Mouse (Mus musculus) cerebral cortex, adult 2 months (tissue): ENCODE data around the gene Spata4.

Experiments
- WGBS: fragments of 180-500 bp; shearing (Covaris S2); methylation state at CpG from one replicate; pipeline ENCODE4 v1.1.7; 2018; 5-methylcytosine and 5-hydroxymethylcytosine counted together

The Spata4 gene

DNA sequence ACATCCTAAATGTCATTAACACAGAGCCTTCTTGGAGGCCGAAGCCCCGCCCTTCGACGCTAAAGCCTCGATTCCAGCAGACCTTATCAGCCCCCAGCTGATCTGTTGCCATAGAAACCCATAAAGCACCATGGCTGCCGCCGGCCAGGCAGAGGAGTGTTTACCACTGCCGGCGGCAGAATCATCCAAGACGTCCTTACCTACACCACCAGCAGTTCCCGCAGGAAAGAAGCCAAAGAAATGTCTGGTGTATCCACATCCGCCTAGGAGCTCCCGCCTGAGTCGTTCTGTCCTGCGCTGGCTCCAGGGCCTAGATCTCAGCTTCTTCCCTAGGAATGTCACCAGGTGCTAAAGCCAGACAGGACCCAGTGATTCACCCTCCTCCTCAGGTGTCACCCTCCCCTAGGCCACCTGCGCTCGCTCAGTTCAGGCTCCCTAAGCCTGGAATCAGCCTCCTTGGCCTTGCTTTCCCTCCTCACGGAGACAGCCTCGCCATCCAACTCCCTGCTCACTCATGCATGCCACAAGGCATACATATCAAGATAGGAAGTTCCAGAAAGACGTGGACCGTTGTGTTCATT, at the start of gene Spata4:
Gene Spata4 (plus strand): TSS at position 111 of the 581 bp plus-strand sequence.
- 17% methylated on average over 21 of the region's 21 CpGs for WGBS

DNA sequence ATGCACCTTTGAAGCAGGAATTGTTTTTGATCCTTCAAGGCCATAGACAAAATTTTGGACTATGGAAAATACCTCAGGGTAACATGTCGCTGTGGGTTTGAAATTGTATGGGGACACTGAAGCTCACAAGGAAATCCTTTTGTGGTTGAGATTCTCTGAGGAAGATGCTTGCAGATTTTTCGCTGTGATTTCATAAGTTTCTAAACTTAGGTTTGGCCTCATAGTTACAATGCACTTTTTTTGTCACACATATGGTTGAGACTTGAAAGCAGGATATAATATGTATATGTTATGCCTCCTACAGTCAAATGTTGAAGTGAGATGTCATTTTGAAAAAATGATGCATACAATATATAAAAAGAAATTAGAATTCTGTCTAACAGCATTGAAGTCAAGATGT, 45.7 kb upstream of the Spata4 start:
- WGBS, result 52% methylated on average over 2 of the region's 2 CpGs

DNA sequence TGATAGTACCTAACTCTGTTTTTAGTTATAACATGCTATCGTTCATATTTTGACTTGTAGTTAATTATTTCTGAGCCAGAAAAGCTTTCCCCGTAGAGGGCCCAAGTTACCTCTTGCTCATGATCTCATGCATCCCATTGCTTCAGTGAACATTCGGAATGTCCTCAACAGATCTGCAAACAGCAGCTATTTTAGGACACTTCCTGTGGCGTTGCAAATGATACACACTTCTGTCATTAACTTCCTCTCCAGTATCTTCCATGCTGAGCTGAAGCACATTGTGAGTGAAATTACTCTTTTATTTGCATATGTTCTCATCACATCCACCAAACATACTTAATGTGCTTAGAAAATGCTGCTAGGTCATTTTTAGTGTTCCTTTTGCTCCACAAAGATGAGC, 38.4 kb upstream of the Spata4 start:
- WGBS, result 59% methylated on average over 4 of the region's 4 CpGs

DNA sequence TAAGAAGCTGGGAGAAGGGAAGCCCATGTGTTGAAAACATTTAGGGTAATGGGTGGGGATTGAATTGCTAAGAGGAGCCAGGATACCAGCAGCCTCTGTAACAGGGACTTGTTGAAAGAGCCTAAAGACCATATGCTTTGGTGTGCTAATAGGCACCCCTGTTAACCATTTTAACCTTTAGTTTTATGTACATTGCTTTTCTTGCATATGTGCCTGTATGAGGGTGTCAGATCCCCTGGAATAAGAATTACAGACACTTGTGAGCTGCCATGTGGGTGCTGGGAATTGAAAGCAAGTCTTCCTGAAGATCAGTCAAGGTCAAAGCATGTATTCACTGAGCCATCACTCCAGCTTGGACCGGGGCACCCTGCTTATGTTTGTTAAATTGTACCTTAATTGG, 35.4 kb upstream of the Spata4 start:
- WGBS, result 96% methylated on average over 1 of the region's 1 CpGs

DNA sequence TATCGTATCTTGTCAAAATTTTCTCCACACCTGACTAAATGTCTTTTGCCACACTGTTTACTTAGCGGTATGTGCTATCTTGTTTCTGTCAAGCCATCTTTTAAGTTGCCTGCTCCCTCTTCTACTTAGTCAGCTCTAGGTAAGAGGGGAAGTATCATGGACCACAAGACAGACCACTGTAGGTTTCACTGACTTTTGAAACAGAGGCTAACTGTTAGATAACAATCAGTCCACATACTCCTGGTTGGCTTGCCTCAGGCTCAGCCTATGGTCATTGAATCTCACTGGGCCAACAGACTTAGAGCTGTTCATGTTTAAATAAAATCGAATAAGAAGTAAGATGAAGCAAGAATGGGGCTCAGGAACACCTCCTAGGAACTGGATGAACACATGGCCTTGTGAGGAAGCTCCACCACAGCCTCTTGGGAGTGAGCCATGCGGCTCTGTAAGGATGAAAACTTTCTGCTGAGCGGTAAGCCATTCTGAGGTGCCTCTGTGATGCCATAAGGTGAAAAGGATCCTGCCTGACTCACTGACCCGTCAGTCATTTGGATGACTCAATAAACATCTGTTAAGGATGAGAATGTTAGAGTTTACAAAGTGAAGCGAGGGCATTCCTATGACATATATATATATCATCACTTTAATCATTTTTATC, 34.8 kb upstream of the Spata4 start:
- WGBS, result 90% methylated on average over 7 of the region's 7 CpGs

DNA sequence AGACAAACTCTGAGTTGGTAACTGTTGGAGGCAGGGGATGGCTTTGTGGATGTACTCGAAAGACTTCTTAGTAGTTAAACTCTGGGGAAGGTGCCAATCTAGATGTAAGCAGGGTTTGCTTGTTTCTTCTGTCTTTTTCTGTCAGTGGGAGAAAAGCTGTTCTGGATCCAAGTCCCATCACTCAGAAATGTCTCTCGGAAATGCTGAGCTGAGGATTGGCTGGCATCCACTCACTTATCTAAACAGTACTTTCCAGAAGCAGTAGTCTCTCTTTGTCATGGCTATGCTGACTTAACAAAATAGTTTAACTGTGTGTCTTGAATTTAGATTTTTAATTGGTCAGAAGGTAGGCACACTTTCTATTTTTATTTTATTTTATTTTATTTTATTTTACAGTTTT, 33.4 kb upstream of the Spata4 start:
- 26% methylated on average over 2 of the region's 2 CpGs for WGBS

DNA sequence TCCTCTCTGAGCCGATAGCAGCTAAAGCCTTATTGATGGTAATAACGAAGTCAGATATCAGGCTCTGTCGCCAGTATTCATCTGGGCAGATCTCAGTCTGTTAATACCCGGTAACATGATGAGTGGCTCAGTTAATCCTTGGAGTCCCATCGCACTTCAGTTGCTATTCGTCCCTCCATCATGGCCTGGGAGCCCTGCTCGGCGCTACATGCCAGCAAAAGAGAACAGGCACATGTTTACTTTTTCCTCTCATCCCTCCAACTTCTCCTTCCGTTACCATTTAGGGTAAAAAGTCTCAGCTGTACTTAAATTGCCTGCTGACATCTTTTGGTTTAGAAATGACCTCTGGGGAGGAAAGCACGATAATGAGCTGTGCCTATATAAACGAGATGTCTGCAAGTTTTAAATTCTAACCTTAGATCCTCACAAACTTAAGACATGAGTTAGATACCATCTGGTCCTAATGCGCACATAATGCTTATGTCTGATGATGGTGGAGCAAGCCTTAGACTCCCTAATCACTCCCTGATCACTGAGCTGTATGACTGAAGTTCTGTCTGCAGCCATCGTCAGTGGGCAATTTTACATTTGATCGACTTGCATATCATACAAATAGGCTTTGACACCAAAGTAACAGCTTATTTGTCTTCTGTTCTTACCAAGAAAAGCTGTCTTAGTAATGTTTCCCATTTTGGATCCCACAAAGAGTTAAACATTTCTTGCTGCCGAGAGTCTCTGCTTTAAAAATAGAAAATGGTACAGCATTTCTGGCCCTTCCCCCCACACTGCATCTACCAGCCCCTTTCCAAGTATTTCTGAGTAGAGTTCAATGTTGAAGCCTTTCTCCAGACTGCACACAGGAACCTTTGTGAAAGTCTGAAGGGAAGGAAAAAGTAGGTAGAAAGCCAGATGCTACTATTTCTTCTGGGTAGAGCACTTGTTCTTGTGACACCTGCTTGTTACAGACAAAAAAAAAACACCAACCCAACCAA, 29.7 kb upstream of the Spata4 start:
- 71% methylated on average over 15 of the region's 15 CpGs for WGBS

DNA sequence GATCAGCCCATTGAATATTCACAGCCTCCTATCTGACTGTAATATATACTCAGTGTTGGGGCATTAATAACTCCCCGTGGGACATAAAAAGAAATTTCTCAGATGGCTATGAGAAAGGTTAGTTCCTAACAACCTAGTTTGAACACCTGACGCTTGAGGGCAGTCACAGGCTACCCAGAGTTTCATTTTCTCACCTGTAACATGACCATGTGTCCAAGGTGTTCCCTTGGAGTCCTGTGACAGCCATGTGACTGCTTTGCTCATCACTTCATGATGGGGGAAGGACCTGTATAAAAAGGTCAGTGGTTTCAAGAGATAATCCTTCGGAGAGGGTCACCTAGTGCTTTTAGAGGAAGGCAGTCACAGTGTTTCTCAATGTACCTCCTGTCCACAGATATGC, 19.1 kb upstream of the Spata4 start:
- WGBS, result 85% methylated on average over 3 of the region's 3 CpGs

DNA sequence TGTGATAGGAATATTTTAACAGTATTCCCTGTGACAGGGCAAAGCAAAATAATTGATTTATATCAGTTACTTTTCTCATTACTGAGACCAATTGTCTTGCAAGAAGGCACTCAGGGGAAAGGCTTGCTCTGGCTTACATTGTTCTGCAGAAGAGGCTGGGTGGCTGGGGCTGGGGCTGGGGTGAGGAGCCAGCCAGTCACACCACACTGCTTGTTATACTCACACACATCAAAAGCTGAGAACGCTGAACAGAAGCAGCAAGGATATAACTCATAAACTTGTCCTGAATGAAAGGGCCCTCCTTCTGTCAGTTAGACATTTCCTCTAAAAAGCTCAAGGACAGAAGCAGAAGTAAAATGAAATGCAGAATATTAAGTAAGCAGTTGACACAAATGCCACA, 17.7 kb upstream of the Spata4 start:
- 53% methylated on average over 1 of the region's 1 CpGs for WGBS

DNA sequence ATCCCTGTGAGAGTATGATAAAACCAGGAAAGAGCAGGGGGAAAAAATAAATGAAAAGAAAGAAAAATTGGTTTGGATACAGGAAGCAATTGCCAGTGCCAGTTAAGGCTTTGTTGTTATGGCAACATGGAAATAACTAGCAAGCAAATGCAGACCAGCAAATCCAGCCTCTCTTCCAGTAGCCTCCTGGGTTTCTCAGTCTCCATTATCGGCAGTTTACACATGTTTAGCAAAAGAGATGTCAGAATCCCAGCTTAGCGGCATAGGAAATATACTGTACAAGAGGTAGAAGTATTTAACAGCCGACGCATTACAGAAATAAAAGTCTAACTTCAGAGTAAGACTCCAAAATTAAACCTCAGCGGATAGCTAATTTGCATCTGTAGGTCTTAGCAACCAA, 5.9 kb upstream of the Spata4 start:
- 36% methylated on average over 5 of the region's 5 CpGs for WGBS

DNA sequence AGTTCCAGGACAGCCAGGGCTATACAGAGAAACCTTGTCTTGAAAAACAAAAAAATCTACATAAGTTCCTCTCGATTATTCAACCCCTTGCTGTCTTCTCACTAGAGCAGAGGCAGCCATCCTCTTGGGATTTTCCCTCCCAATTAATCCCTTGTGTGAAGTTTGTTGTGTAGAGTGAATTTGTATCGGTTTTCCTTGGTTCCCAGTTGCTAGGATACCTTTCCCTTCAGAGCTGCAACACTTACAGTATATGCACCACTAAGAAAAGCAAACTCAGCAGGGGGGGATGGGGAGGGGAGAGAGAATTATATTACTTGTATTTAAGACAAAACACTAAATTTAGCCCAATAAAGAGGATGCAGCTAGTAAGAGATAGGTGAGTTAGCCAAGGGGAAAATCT, 4.5 kb upstream of the Spata4 start:
- 42% methylated on average over 2 of the region's 2 CpGs for WGBS

DNA sequence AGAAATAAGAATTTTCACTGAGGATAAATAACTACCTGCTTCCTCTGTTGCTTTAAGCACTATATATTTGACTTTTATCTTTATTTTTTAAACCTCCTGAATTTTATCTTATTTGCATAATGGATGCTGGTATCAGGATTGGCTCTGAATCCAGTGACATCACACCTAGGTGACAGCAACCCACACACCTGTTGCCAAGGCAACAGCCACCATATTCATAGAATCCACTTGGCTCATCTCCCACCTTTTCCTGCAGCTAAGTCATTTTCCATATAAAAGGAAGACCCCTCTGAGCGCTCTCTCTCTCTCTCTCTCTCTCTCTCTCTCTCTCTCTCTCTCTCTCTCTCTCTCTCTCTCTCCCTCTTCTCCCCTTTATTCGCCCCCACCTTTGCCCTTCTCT, 3.6 kb upstream of the Spata4 start:
- WGBS, result 48% methylated on average over 2 of the region's 2 CpGs

DNA sequence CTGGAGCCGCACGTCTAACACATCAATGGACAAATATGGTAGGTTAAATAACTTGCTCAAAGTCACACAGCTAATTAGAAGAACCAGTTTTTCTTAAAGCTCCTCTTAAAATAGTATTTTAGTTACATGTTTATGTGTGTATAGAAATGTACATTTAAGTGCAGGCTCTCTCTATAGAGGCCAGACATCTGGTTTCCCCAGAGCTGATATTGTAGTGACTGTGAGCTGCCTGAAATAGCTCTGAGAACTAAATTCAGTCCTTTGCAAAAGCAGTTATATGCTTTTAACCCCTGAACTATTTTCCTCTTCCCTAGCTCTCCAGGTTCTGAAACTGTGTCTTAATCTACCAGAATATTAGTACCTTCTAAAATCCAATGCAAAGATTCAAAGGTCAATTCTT, 3.2 kb upstream of the Spata4 start:
- 44% methylated on average over 2 of the region's 2 CpGs for WGBS

DNA sequence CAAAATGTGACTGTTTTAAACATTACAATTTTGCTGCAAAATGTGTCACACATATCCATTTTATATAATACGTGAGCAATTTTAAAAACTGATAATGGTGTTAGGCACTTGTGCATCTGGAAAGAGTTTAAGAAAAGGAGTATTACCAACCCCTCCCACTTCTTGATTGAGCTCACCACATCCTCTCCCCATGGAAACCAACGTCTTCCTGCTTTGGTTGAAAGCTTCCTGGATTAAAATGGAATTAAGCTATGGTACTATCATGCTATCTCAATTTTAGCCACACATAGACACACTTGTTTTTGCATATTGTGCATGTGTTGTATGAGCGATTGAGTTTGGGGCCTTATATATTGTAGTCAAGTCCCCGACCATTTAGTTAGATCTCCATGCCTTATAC, 2.9 kb downstream of the Spata4 start:
- 74% methylated on average over 4 of the region's 4 CpGs for WGBS

DNA sequence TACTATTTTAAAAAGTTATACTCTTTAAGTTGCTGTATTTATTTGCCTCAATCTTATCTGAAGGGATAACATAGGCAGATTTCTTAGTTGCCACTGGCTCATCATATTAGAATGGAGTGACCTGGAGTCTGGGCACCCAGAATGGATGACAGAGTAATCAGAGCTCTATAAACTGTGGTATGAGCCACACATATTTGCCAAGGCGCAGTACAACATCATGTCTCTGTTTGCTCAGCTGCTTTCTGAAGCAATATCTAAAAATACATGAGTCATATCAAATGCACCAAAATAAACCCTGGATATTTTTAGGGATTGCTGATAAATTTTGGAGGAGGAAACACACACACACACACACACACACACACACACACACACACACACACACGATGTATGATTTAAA, 8.8 kb downstream of the Spata4 start:
- WGBS, result 67% methylated on average over 2 of the region's 2 CpGs

DNA sequence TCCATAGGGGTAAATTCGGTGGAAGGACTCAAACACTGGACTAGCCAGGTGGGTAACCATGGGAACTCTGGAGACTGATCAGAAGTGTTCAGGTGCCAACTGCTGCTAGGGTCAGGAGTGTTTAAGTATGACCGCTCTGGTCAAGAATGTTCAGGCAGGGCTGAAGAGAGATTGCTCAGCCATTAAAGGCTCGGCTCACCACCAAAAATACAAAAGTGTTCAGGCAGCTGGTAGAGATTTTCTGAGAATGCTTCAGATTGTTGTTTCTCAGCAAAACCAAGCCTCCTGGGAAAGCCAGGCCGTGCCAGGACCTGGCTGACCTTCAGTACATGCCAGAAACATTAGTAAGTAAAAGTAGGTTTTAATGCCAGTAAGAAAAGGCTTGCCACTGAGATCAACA, 9.7 kb downstream of the Spata4 start:
- WGBS, result 56% methylated on average over 4 of the region's 4 CpGs

DNA sequence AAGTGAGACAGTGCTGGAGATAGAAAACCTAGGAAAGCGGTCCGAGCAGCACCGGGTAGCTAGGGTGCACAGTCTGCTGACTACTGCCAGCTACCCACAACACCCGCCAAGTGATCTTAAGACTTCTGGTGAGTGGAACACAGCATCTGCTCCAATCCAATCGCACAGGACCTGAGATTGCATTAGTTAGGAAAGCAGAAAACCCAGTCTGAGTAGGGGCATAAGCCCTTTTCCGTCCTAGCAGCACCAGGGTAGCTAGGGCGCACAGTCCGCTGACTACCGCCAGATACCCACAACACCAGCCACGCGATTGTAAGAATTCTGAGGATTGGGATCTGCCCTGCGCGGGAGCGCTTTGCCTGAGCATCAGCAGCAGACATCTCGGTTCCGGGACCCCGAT, 16.1 kb downstream of the Spata4 start:
- 89% methylated on average over 17 of the region's 17 CpGs for WGBS

DNA sequence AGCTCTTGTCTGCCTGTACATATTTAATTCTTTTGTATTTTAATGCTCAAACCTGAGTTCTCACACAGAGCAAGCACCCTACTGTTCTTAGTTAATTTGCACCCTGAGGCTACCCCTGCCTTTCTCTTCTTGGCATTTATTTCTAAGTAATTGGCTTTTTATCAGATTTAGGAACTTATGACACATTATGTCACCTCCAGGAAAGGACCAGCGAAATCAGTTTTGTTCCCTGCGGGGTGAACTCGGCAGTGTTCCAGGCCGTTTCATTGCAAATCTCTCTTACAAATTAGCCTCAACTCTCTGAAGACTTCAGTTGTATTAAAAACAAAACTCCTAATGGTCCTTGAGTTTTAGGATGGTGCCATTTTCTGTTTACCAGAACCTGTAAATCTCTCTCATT, 38.1 kb downstream of the Spata4 start:
- WGBS, result 70% methylated on average over 4 of the region's 4 CpGs
